Mouse (Mus musculus) mouse embryonic stem cell (cell line): Measurements from ENCODE around the gene Ahnak2.

Experiments used
- in situ Hi-C, 2 experiments: fragments of 300-500 bp; cut with MboI; formaldehyde crosslinking; loops; 1 replicate in 1 of 2; 3 replicates in 1 of 2; pipeline ENCODE4 v1.14.3; 2019 to 2020; ENCODE audit warnings: low sequenced_read_pairs in 2 of 2, low pct_unique_long_range_greater_than_20kb in 1 of 2, mixed read lengths in 1 of 2; ENCODE audit not compliant: unreplicated experiment in 1 of 2

Ahnak2 gene

DNA sequence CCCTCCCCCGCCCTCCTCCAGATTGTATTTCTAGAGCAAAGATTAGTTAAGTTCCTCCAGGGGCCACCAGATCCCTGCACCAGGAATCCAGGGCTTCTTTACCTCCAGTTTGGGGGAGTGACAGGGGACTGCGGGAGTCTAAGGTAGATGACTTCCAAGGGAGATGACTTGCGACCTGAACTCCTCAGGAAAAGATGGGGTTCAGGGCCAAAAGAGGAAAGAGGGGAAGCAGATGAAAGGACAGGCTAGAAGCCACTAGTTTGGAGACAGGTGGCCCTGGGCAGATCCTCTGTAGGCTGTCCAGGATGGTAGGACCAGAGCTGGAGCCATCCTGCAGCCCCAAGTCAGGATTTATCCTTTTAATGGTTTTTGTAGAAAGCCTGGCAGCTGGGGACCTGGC lies 460 bp upstream of the Ahnak2 start:
- in situ Hi-C loops: no loop called here

- in situ Hi-C loops: no loop called here
These were observed 2.0 kb downstream of the Ahnak2 start for GRCm38 (mm10) chr12:112800476-112800875.

- in situ Hi-C loops: no loop called here
These were observed 3.1 kb downstream of the Ahnak2 start for GRCm38 (mm10) chr12:112799237-112799970.

DNA sequence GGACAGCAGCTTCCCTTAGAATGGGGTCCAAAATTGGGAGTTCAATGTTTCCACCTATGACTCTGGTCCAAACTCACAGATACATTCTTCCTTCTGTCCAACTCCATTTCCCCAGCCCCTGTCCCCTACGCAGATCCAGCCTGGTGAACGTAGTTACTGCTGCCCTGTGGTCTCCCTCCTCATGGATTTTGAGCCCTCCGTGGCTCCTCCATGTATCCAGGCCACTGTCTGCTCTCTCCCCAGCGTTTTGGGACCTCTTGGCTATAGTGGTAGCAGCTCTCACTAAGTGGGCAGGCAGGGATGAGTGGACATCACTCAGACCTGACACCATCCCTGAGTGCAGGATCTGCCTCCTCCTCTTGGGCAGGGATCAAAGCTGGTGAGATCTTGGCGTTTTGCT lies 3.7 kb downstream of the Ahnak2 start:
- in situ Hi-C loops: no loop called here

DNA sequence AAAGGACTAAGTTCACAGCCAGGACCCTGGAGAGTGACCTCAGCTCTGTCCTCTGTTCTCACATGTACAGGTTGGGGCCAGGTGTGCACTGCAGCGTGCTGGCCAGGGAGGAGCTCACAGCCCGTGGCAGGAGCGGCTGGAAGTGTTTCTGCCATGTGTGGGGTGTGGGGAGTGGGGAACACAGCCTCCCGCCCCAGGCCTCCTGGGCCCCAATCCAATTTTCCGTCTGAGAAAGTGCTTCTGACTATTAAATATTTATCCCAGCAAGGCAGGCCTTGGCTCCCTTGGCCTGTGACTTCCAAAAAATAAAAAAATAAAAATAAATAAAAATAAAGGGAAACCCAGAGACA lies 4.2 kb downstream of the Ahnak2 start:
- in situ Hi-C loops: no loop called here

GRCm38 (mm10) chr12:112797672-112798331 lies 4.7 kb downstream of the Ahnak2 start:
- in situ Hi-C loops: no loop called here

DNA sequence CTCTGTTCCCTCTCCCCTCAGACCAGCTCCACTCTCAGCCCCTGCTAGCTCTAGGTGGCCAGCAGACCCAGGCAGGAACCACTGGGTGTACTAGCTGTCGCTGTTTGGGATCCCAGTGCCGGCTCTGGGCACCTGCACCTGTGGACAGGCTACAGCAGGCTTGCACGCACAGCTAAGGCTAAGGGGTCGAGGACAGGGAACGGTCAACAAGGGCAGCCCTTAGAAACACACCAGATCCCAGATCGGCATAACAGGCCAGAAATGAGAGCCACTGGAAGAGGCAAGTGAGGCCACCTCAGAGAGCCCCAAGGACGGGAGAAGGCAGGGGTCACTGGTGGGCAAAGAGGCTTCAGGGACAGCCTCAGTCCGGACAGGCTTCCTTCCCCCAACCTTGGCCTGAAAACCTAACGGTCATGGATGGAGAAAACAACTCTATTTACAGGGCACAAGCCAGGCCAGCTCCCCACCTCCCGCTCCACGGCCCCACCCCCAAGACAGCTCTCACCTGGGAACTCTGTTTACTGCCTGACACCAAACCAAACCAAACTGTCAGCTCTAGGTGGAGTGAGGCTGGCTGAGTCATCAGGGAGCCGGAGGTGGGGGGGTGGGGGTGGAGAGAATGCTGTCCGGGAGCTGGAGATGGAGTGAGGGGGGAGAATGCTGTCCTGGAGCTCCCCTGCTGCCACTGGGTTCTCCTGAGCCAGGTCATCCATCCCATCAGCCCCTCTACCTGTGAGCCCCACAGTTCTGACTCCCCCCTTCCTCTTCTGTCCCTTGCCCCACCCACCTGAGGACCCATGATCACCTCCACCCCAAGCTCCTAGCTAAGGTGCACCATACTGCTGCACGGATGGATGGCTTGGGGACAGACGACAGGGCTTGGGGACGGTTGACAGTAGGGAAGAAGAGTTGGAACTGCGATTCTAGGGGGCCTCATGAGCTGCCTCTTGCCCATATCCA lies 5.6 kb downstream of the Ahnak2 start:
- in situ Hi-C loops: no loop called here

DNA sequence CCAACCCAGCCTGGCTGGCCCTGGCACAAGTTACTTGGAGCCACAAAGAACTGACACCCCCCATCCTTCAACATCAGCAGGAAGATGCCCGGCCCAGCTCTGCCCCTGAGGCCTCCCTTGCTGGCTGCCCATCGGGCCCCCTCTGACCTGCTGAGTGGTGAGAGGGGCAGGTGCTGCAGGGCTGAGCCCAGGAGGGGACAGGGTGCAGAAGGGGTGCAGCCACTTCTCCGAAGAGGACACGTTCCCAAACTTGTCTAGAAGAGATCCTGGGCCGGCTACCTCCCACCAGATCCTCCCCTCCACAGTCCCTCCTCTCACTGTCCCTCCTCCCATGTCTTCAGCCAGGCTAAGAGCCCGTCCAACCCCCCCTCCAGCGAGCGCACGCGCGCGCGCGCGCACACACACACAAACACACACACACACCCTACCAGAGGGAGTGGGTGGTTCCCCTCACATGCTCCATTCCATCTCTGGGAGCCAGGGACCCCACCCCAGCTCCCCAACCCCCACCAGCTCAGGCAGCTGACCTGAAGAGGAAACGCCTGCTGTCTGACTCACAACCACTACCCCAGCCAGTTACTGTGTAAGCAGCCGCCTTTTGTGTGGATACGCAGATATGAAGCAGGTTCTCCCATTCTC lies 6.9 kb downstream of the Ahnak2 start:
- in situ Hi-C loops: no loop called here

- in situ Hi-C loops: no loop called here
These were observed 7.5 kb downstream of the Ahnak2 start for GRCm38 (mm10) chr12:112794998-112795397.

DNA sequence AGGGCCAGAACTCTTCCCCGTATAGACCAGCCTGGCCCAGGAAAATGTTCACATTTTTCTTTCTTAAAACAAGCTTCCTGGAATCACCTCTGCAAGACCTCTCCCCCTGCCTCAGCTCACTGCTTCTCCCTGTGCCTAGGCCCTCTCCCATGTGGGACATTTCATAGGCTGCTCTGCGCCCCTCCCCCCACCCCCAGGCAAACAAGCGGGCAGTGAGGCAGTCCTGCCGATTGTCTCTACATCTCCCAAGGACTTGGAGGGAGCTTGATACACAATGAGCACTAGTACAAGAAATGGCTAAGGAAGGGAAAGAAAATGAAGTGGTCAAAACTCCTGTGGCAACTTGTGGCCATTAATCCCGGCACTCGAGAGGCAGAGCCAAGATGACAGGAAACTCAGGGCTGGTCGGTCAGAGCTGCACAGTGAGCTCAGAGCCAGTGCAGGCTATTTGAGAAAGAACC lies 8.1 kb downstream of the Ahnak2 start:
- in situ Hi-C loops: no loop called here

DNA sequence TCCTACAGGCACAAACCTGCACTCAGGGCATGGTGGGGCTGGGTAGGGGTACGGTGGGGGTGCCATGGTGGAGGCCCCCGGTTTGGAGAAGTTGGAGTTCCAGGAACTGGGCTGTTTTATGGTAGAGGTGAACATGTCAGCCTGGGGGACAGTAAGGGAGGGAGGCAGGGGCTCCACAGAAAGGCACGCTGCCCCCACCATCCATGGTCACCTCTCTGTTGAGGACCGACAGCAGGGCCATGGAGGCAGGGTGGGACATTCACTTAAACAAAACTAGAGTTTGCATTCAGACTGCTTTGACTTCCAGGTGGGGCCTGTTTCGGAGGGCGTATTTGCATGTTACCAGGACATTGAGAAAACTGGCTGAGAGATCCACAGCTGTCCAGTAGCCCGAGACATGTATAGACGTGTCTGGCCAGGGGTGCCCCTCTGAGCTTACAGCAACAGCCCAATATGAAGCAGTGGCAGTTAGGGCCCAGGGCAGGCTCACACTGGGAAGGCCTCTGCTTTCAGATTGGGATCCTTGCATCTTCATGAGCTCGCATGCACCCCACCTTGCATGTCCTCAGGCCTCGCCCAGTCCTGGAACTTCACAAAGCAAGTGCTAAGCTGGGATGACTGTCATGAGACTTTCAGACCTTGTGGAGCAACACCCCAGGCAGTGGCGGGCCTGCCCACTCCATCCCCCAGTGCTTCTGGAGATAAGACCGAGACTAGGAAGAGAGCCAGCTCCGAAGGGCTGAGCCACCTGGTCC lies 8.7 kb downstream of the Ahnak2 start:
- in situ Hi-C loops: no loop called here

- in situ Hi-C loops: no loop called here
These were observed 11.4 kb downstream of the Ahnak2 start for GRCm38 (mm10) chr12:112791026-112791425.

DNA sequence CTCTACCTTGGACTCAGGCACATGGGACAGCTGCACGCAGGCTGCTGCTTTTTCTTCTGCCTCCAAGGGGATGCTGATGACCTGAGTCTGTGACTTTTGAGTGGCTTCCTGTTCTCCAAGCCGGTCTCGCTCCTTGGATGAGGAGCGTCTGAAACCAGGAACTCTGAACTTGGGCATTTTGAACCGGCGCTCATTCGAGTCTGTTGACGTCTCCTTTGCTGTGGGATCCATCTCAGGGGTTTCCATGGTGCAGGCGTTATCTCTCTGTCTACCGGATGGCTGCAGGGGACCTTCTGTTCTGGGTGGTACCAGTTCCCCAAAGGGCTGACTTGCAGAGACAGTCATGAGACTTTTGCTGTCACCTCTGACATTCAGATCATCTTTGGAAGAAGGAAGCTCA lies 28.0 kb downstream of the Ahnak2 start:
- in situ Hi-C loops: no loop called here

- in situ Hi-C loops: no loop called here
These were observed 28.4 kb downstream of the Ahnak2 start for GRCm38 (mm10) chr12:112774026-112774425.

DNA sequence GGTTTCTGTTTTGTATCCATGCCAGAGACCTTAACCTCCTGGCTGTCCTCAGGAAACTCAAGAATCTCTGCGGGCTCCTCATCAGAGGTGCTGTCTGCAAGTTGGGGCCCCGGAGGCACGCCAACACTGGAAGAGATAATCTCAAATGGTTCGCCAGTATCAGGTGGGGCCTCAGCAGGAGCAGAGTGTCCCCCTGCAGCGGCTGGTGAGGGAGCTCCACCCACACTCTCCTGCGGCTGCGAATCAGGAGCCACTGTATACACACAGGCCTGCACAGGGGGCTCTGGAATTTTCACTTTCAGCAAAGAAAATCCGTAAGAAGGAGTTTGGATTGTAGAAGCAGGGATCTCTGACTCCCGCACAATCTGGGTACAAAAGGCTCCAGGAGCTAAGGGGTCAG lies 29.1 kb downstream of the Ahnak2 start:
- in situ Hi-C loops: no loop called here

DNA sequence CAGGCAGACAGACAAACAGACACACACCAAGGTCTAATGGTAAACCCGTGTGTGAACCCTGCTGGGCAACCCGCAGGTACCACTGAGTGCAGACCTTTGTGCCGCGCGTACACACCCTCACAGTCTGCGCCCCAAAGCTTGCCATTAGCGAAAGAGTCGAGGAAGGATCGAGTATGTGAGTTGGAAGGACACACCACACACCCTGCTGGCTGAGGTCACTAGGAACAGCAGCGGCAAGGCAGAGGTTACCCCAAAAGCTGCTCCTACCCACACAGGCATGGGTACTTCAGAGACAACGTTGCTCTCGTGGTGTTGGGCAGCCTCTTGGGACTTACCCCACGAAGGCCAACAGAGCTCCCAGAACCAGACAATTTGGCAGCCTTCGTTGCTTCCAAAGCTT lies 30.2 kb downstream of the Ahnak2 start:
- in situ Hi-C loops: no loop called here

DNA sequence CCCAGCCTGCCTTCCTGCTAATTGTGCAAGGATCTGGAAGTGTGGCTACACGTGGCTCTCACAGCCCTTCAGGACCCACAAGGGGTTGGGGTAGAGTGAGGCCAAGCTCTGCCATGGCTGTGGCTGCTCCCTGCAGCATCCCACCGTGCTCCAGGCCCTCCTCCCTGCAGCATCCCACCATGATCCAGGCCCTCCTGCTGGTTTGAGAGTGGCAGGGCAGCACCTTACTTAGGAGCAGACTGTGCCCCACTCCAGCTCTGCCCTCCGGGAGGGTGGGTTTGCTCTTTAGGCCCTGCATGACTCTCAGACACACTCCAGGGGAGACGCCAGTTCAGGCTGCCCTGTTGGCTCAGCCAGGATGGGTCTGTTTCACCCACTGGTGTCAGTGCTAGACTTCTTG lies 32.1 kb downstream of the Ahnak2 start:
- in situ Hi-C loops: no loop called here

DNA sequence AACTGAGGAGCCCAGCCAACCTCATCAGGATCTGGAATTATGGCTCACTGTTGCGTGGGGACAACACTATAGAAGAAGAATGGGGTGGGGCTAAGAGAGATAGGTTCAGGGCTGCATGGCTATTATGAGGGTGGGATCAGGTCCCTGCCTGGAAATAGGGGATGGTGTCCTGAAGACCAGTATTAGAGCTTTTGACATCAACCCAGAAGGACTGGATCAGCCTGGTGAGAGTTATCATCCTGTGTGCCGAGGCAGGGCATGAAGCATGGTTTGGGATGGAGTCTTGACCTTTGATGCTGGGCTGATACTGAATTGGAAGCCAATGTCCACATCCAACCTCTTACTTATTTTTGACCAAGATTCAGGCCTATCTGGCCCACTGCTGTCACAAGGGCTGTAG lies 32.7 kb downstream of the Ahnak2 start:
- in situ Hi-C loops: no loop called here
